Mouse (Mus musculus): Measurements from ENCODE around the gene Prm2.

GRCm38 (mm10) chr16:10762569-10763180, 33.3 kb downstream of the Prm2 start:
- TF ChIP-seq CTCF (IDR thresholded peaks at IDR 0.05; ENCODE audit: insufficient read depth, low read depth, low read length) (no peak), POLR2A (IDR thresholded peaks at IDR 0.05; ENCODE audit: insufficient read depth, low read depth, low read length) (no peak)
